Mouse (Mus musculus): ENCODE data around the gene Abhd17c. TPM values are rescaled to one million over a fixed set of nuclear protein-coding genes. Genes with fewer than 3 reads are reported as not detected.

Abhd17c gene
- total RNA-seq (2012; rRNA removed), result 33.5 and 34.0 TPM in 2 replicates
- polyA plus RNA-seq (2012; ENCODE audit: insufficient read depth in 1 of 2, insufficient read length in 2 of 2, low read depth in 1 of 2, low replicate concordance in 2 of 2, missing spikeins in 1 of 2), result 10 to 100 TPM in 1 of 2 experiments, not detected in 1; 55.7 TPM

DNA sequence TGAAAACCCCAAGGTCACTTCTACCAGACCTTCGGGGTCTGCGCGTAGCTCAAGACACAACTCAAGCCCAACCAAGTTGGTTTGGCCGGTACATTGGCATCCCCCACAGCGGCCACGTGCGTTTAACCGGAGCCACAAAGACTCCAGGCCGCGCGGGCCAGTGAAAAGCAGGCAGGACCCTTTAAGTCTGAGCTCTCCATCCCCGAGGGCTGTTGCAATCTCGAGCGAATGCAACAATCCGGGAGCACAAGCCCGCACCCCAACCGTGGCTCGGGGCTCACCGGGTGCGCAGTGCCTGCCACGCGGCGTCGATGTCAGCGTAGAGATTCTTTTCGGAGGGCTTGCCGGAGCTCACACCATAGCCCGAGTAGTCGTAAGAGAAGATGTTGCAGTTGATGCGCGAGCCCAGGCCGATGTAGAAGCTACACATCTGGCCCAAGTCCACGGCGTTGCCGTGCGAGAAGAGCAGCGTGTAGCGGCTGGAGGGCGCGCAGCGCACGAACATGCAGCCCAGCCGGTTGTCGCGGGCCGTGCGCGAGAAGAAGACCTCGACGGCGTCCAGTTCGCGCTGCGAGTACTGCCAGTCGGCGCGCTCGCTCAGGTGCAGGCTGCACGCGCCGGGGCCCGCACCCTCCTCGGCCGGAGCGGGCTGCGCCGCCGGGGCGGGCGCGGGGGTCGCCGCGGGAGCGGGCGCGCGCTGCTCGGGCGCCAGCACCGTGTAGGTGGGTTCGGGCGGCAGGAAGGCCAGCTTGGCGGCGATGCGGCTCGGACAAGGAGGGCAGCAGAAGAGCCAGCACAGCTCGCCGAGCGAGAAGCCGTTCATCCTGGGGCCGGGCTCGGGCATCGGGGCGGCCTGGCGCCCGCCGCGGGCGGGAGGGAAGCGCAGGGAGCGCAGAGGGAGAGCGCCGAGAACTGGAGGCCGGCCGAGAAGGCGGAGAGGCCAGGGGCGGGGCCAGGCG, at the start of gene Abhd17c:
TSS of gene Abhd17c (minus strand) at position 893 of the 959 bp plus-strand sequence.
- peak within 1 kb of the TSS; percentile 83 to 92 for H3K4me3 ChIP-seq (ENCODE audit: control insufficient read depth in 1 of 2, insufficient read depth in 1 of 2, low read depth in 2 of 2, low read length in 2 of 2)
- peak; percentile 70 for DNase-seq (ENCODE audit: low read depth, low spot score)
- H3K4me1 ChIP-seq (ENCODE audit: control insufficient read depth in 1 of 2, insufficient read depth in 2 of 2, low read length in 2 of 2), result peaks cover 2 to 21% of the 10 kb centered on the region in 2 experiments; a peak in 2 of 4 replicates
- peak within 1 kb of the TSS; percentile 30 for H3K27ac ChIP-seq (ENCODE audit: control insufficient read depth, low read depth, low read length)
- peaks cover 51% of the 10 kb centered on the region for H3K79me2 ChIP-seq (ENCODE audit: control insufficient read depth, insufficient read depth, low read length, poor library complexity)
- no peaks in the 10 kb centered on the region for H3K9me3 ChIP-seq (replicated peaks; ENCODE audit: insufficient read depth, low read length)
- no peaks in the 10 kb centered on the region for H3K27me3 ChIP-seq (ENCODE audit: control insufficient read depth in 1 of 2, insufficient read depth in 2 of 2, low read length in 2 of 2)
- peak within 1 kb of the TSS; percentile 96 for H3K9ac ChIP-seq (ENCODE audit: control insufficient read depth, low read depth, low read length, poor library complexity, severe bottlenecking)
- peaks cover 0 to 22% of the 10 kb centered on the region in 2 experiments; a peak in 2 of 4 replicates for H3K36me3 ChIP-seq (ENCODE audit: control insufficient read depth in 1 of 2, insufficient read depth in 2 of 2, low read length in 2 of 2)
- no peak for TF ChIP-seq GATA1 (IDR thresholded peaks at IDR 0.05; ENCODE audit: low read depth, low read length)
- TF ChIP-seq MAZ (IDR thresholded peaks at IDR 0.05; ENCODE audit: low read depth, low read length), result no peak
- TF ChIP-seq ZC3H11A (IDR thresholded peaks at IDR 0.05; ENCODE audit: low read depth, low read length), result no peak
- no peak for TF ChIP-seq POLR2AphosphoS2 (IDR thresholded peaks at IDR 0.05; ENCODE audit: low read length)
- peak in 1 of 2 experiments; percentile 0; a peak in 2 of 4 replicates for TF ChIP-seq POLR2A (IDR thresholded peaks at IDR 0.05; ENCODE audit: control insufficient read depth in 1 of 2, insufficient read depth in 1 of 2, low read depth in 1 of 2, low read length in 2 of 2, poor library complexity in 1 of 2)
- TF ChIP-seq EP300 (IDR thresholded peaks at IDR 0.05; ENCODE audit: low read depth in 1 of 2, low read length in 2 of 2), result no peak; a peak in 1 of 4 replicates
- no peak for TF ChIP-seq ZMIZ1 (IDR thresholded peaks at IDR 0.05; ENCODE audit: low read depth, low read length)
- no peak for TF ChIP-seq KAT2A (conservative IDR thresholded peaks at IDR 0.05; ENCODE audit: low read depth, low read length)
- no peak for TF ChIP-seq E2F4 (IDR thresholded peaks at IDR 0.05; ENCODE audit: borderline replicate concordance, low read depth, low read length)
- peak; percentile 90 for TF ChIP-seq MXI1 (IDR thresholded peaks at IDR 0.05; ENCODE audit: low read depth, low read length)
- no peak for TF ChIP-seq POLR2AphosphoS5 (IDR thresholded peaks at IDR 0.05; ENCODE audit: borderline replicate concordance, low read depth, low read length)
- no peak for TF ChIP-seq CHD1 (IDR thresholded peaks at IDR 0.05; ENCODE audit: low read depth, low read length)
- TF ChIP-seq ELF1 (IDR thresholded peaks at IDR 0.05; ENCODE audit: low read depth, low read length), result no peak
- 0 out of 2 replicates have a peak, but pooled peaks have one; percentile 19 for TF ChIP-seq TBP (IDR thresholded peaks at IDR 0.05; ENCODE audit: low read depth, low read length)
- TF ChIP-seq ZNF384 (IDR thresholded peaks at IDR 0.05; ENCODE audit: low read depth, low read length), result no peak
- no peak for TF ChIP-seq ETS1 (IDR thresholded peaks at IDR 0.05; ENCODE audit: low read depth, low read length)
- no peak for TF ChIP-seq CTCF (IDR thresholded peaks at IDR 0.05 in 2 of 3, conservative IDR thresholded peaks at IDR 0.05 in 1 of 3; ENCODE audit: control insufficient read depth in 1 of 3, insufficient read depth in 1 of 3, low read depth in 2 of 3, low read length in 3 of 3, poor library complexity in 1 of 3, severe bottlenecking in 1 of 3)
- TF ChIP-seq NRF1 (IDR thresholded peaks at IDR 0.05; ENCODE audit: insufficient read depth, low read depth, low read length, poor library complexity, severe bottlenecking), result no peak
- no peak for TF ChIP-seq MEF2A (IDR thresholded peaks at IDR 0.05; ENCODE audit: extremely low read depth, insufficient replicate concordance, low read depth, low read length, poor library complexity, severe bottlenecking)
- peak; percentile 47; the same call in 1 of the 2 replicates for TF ChIP-seq NELFE (IDR thresholded peaks at IDR 0.05; ENCODE audit: low read depth, low read length)
- TF ChIP-seq JUND (IDR thresholded peaks at IDR 0.05; ENCODE audit: low read depth, low read length), result no peak
- TF ChIP-seq UBTF (IDR thresholded peaks at IDR 0.05; ENCODE audit: borderline replicate concordance, insufficient read depth, low read depth, low read length), result no peak
- TF ChIP-seq TAL1 (IDR thresholded peaks at IDR 0.05; ENCODE audit: low read length), result no peak
- TF ChIP-seq SIN3A (IDR thresholded peaks at IDR 0.05; ENCODE audit: low read length), result peak; percentile 2; the same call in 1 of the 2 replicates
- no peak for TF ChIP-seq HCFC1 (IDR thresholded peaks at IDR 0.05; ENCODE audit: low read depth, low read length)
- TF ChIP-seq RAD21 (IDR thresholded peaks at IDR 0.05; ENCODE audit: low read depth, low read length), result no peak
- peak; percentile 83 for TF ChIP-seq MAX (IDR thresholded peaks at IDR 0.05; ENCODE audit: low read length)
- no peak for TF ChIP-seq RCOR1 (IDR thresholded peaks at IDR 0.05; ENCODE audit: low read depth, low read length)
- no peak for TF ChIP-seq MAFK (IDR thresholded peaks at IDR 0.05; ENCODE audit: borderline replicate concordance, low read depth, low read length)
- TF ChIP-seq MYB (IDR thresholded peaks at IDR 0.05; ENCODE audit: low read depth, low read length), result no peak
- no peak for TF ChIP-seq ZKSCAN1 (IDR thresholded peaks at IDR 0.05; ENCODE audit: low read depth, low read length)
- TF ChIP-seq USF1 (IDR thresholded peaks at IDR 0.05; ENCODE audit: low read depth, low read length), result no peak
- peak; percentile 68; the same call in 1 of the 2 replicates for TF ChIP-seq MYC (IDR thresholded peaks at IDR 0.05; ENCODE audit: low read depth, low read length)
- TF ChIP-seq BHLHE40 (IDR thresholded peaks at IDR 0.05; ENCODE audit: borderline replicate concordance, low read depth, low read length), result no peak
- TF ChIP-seq TCF12 (IDR thresholded peaks at IDR 0.05; ENCODE audit: low read depth, low read length), result no peak

Data from MEL (cell line).